Mouse (Mus musculus) embryonic facial prominence, embryonic 14.5 days (tissue): Measurements from ENCODE around the gene C77080. TPM values are rescaled to one million over a fixed set of nuclear protein-coding genes. Genes with fewer than 3 reads are reported as not detected.
A peak's percentile ranks its signal among the peaks of the same experiment; 100 is the strongest.

ENCODE experiments used
- ATAC-seq: fragments of 200-750 bp; cut with Nextera tagmentation; 2 replicates; pipeline ENCODE4 v1.8.0; 2017; ENCODE audit warnings: low read depth, moderate number of reproducible peaks, moderate TSS enrichment
- DNase-seq: peaks from one replicate; pipeline ENCODE4 v3.0.0-alpha.2; 2015; ENCODE audit warnings: low spot score
- H3K27ac ChIP-seq: fragments of 300-500 bp; sonication (generic); replicated peaks from 2 replicates; pipeline ENCODE4 v1.5.1; 2014; ENCODE audit warnings: low read depth, mild to moderate bottlenecking, low read length, moderate library complexity
- H3K27me3 ChIP-seq: fragments of 300-500 bp; sonication (generic); replicated peaks from 2 replicates; pipeline ENCODE4 v1.6.1; 2014; ENCODE audit warnings: low read length; ENCODE audit not compliant: control insufficient read depth, insufficient read depth
- H3K36me3 ChIP-seq: fragments of 300-500 bp; sonication (generic); 2 replicates; pipeline ENCODE4 v1.6.1; 2014; ENCODE audit warnings: low read length, mixed read lengths; ENCODE audit not compliant: control insufficient read depth, insufficient read depth
- H3K4me1 ChIP-seq: fragments of 300-500 bp; sonication (generic); 2 replicates; pipeline ENCODE4 v1.6.1; 2014; ENCODE audit warnings: antibody characterized with exemption, low read length; ENCODE audit not compliant: control insufficient read depth, insufficient read depth
- H3K4me2 ChIP-seq: fragments of 300-500 bp; sonication (generic); 2 replicates; pipeline ENCODE4 v1.6.1; 2014; ENCODE audit warnings: low read depth, mild to moderate bottlenecking, low read length, moderate library complexity, mixed read lengths
- H3K4me3 ChIP-seq: fragments of 300-500 bp; sonication (generic); 2 replicates; pipeline ENCODE4 v1.5.1; 2014; ENCODE audit warnings: low read depth, mild to moderate bottlenecking, low read length
- H3K9ac ChIP-seq: fragments of 300-500 bp; sonication (generic); 2 replicates; pipeline ENCODE4 v1.6.1; 2014; ENCODE audit warnings: low read depth, mild to moderate bottlenecking, low read length, moderate library complexity, mixed read lengths
- H3K9me3 ChIP-seq: fragments of 300-500 bp; sonication (generic); 2 replicates; pipeline ENCODE4 v1.6.1; 2016; ENCODE audit warnings: low read length; ENCODE audit not compliant: control insufficient read depth
- WGBS: fragments of 180-500 bp; shearing (Covaris S2); extraction: QIAGEN DNeasy Blood & Tissue Kit; methylation state at CpG from one replicate; pipeline ENCODE4 v1.1.7; 2014; 5-methylcytosine and 5-hydroxymethylcytosine counted together
- polyA plus RNA-seq: library from polyadenylated mRNA; unstranded; fragments of >200 nt; fragmentation: Nextera tagmentation; extraction: Ambion mirVana; gene quantifications from 2 replicates; pipeline ENCODE4 v1.2.1, GENCODE M21; 2014

C77080 gene
- polyA plus RNA-seq, 1 experiment from 2014 or later, result 6.2 TPM

- Histone ChIP-seq H3K36me3 (no peaks in the 10 kb centered on the region), H3K9ac (no peak overlapping the region), H3K27me3 (no peaks in the 10 kb centered on the region), H3K9me3 (no peaks in the 10 kb centered on the region), H3K4me2 (0 out of 2 replicates have a peak overlapping the region, but pooled peaks have one; percentile 10), H3K27ac (0 out of 2 replicates have a peak overlapping the region, but pooled peaks have one; percentile 10), H3K4me1 (0 out of 2 replicates have a peak, but pooled peaks cover 4% of the 10 kb centered on the region), H3K4me3 (no peak overlapping the region)
- peak; percentile 83 for ATAC-seq
- 26% methylated on average over 19 of the region's 19 CpGs for WGBS
- peak; percentile 75 for DNase-seq
These were observed 2.2 kb upstream of the C77080 start for GRCm38 (mm10) chr4:129263225-129264021.

GRCm38 (mm10) chr4:129260678-129261077, 526 bp downstream of the C77080 start:
- H3K4me1 ChIP-seq, result peaks cover 11% of the 10 kb centered on the region
- H3K9me3 ChIP-seq, result no peaks in the 10 kb centered on the region
- H3K36me3 ChIP-seq, result no peaks in the 10 kb centered on the region
- WGBS, result 10% methylated on average over 6 of the region's 6 CpGs
- no peak overlapping the region for H3K9ac ChIP-seq
- H3K4me2 ChIP-seq, result no peak overlapping the region
- no peak overlapping the region for H3K27ac ChIP-seq
- no peak for DNase-seq
- H3K4me3 ChIP-seq, result no peak overlapping the region
- ATAC-seq, result peak; percentile 15
- no peaks in the 10 kb centered on the region for H3K27me3 ChIP-seq

GRCm38 (mm10) chr4:129259101-129259500, 2.1 kb downstream of the C77080 start:
- Histone ChIP-seq H3K27me3 (no peaks in the 10 kb centered on the region), H3K4me3 (no peak overlapping the region), H3K9ac (no peak overlapping the region), H3K4me2 (no peak overlapping the region), H3K27ac (no peak overlapping the region), H3K9me3 (no peaks in the 10 kb centered on the region), H3K36me3 (no peaks in the 10 kb centered on the region), H3K4me1 (peaks cover 11% of the 10 kb centered on the region)
- WGBS, result 72% methylated on average over 4 of the region's 4 CpGs
- ATAC-seq (no peak), DNase-seq (no peak)

- H3K36me3 ChIP-seq, result no peaks in the 10 kb centered on the region
- peaks cover 7% of the 10 kb centered on the region for H3K4me1 ChIP-seq
- no peak overlapping the region for H3K4me3 ChIP-seq
- ATAC-seq (peak; percentile 38), DNase-seq (peak; percentile 58)
- H3K9me3 ChIP-seq, result no peaks in the 10 kb centered on the region
- 28% methylated on average over 8 of the region's 8 CpGs for WGBS
- no peaks in the 10 kb centered on the region for H3K27me3 ChIP-seq
- H3K9ac ChIP-seq, result no peak overlapping the region
- H3K4me2 ChIP-seq, result no peak overlapping the region
- H3K27ac ChIP-seq, result 0 out of 2 replicates have a peak overlapping the region, but pooled peaks have one; percentile 10
These were observed 4.5 kb downstream of the C77080 start for GRCm38 (mm10) chr4:129256450-129257380.

- 87% methylated on average over 3 of the region's 3 CpGs for WGBS
These were observed 6.6 kb downstream of the C77080 start for GRCm38 (mm10) chr4:129254571-129254970.

GRCm38 (mm10) chr4:129252492-129252891, 8.7 kb downstream of the C77080 start:
- Histone ChIP-seq H3K4me1 (peaks cover 26% of the 10 kb centered on the region), H3K9ac (no peak overlapping the region), H3K27me3 (peaks cover 26% of the 10 kb centered on the region), H3K27ac (no peak overlapping the region), H3K4me2 (no peak overlapping the region), H3K9me3 (no peaks in the 10 kb centered on the region), H3K4me3 (no peak overlapping the region), H3K36me3 (no peaks in the 10 kb centered on the region)
- 76% methylated on average over 2 of the region's 2 CpGs for WGBS
- DNase-seq (no peak), ATAC-seq (no peak)

More at GRCm38 (mm10) chr4:129254571-129254970, 6.6 kb downstream of the C77080 start:
- peaks cover 9% of the 10 kb centered on the region for H3K27me3 ChIP-seq
- no peak for ATAC-seq
- no peak overlapping the region for H3K4me3 ChIP-seq
- no peak overlapping the region for H3K9ac ChIP-seq
- H3K27ac ChIP-seq, result no peak overlapping the region
- H3K4me2 ChIP-seq, result no peak overlapping the region
- H3K36me3 ChIP-seq, result no peaks in the 10 kb centered on the region
- no peak for DNase-seq
- H3K4me1 ChIP-seq, result peaks cover 18% of the 10 kb centered on the region
- H3K9me3 ChIP-seq, result no peaks in the 10 kb centered on the region

GRCm38 (mm10) chr4:129251482-129252125, 9.6 kb downstream of the C77080 start:
- no peaks in the 10 kb centered on the region for H3K36me3 ChIP-seq
- DNase-seq, result no peak
- H3K9ac ChIP-seq, result no peak overlapping the region
- no peak overlapping the region for H3K4me3 ChIP-seq
- H3K27me3 ChIP-seq, result peaks cover 32% of the 10 kb centered on the region
- ATAC-seq, result no peak; the same call in 1 of the 2 replicates
- no peaks in the 10 kb centered on the region for H3K9me3 ChIP-seq
- no peak overlapping the region for H3K27ac ChIP-seq
- WGBS, result 5% methylated on average over 14 of the region's 15 CpGs
- peaks cover 23% of the 10 kb centered on the region for H3K4me1 ChIP-seq
- peak overlapping the region; percentile 35 for H3K4me2 ChIP-seq
